Mouse (Mus musculus) C2C12 (cell line): ENCODE data around the gene Utrn. TPM values are rescaled to one million over a fixed set of nuclear protein-coding genes. Genes with fewer than 3 reads are reported as not detected.

Experiments
- H3K27me3 ChIP-seq: one replicate; pipeline ENCODE4 v1.6.1; 2011; ENCODE audit not compliant: control insufficient read depth, insufficient read depth, insufficient read length
- H3K36me3 ChIP-seq: one replicate; pipeline ENCODE4 v1.6.1; 2011; ENCODE audit not compliant: control insufficient read depth, insufficient read depth
- H3K4me3 ChIP-seq: one replicate; pipeline ENCODE4 v1.5.1; 2011; ENCODE audit warnings: mild to moderate bottlenecking, control low read depth; ENCODE audit not compliant: poor library complexity, insufficient read depth, severe bottlenecking
- H3K79me2 ChIP-seq: one replicate; pipeline ENCODE4 v1.6.1; 2011; ENCODE audit not compliant: control insufficient read depth, insufficient read depth
- H3K79me3 ChIP-seq: one replicate; pipeline ENCODE4 v1.6.1; 2011; ENCODE audit warnings: low read depth, control low read depth
- H3ac ChIP-seq: one replicate; pipeline ENCODE3; 2011; ENCODE audit warnings: low read depth; ENCODE audit not compliant: control insufficient read depth, insufficient read length
- CEBPB ChIP-seq: IDR thresholded peaks from one replicate; pipeline ENCODE4 v1.6.1; 2011; ENCODE audit warnings: low read depth, mild to moderate bottlenecking, control low read depth, moderate library complexity
- CTCF ChIP-seq: IDR thresholded peaks from one replicate; pipeline ENCODE4 v1.5.1; 2011; ENCODE audit not compliant: control insufficient read depth, insufficient read depth, insufficient read length
- FOSL1 ChIP-seq: IDR thresholded peaks from one replicate; pipeline ENCODE4 v1.8.0; 2011; ENCODE audit warnings: mild to moderate bottlenecking, low read length; ENCODE audit not compliant: poor library complexity, insufficient read depth, severe bottlenecking
- MAX ChIP-seq: IDR thresholded peaks from one replicate; pipeline ENCODE4 v1.6.1; 2011; ENCODE audit warnings: mild to moderate bottlenecking, control low read depth
- MYOD1 ChIP-seq: IDR thresholded peaks from one replicate; pipeline ENCODE4 v1.6.1; 2011; ENCODE audit warnings: low read depth; ENCODE audit not compliant: control insufficient read depth, insufficient read length
- MYOG ChIP-seq: IDR thresholded peaks from one replicate; pipeline ENCODE4 v1.6.1; 2011; ENCODE audit not compliant: control insufficient read depth, insufficient read length; ENCODE audit errors: extremely low read depth
- USF1 ChIP-seq: IDR thresholded peaks from one replicate; pipeline ENCODE4 v1.6.1; 2011; ENCODE audit warnings: low read depth, mild to moderate bottlenecking, control low read depth, moderate library complexity
- polyA plus RNA-seq: library from polyadenylated mRNA; unstranded; fragments of >200 nt; fragmentation: generic; extraction: Trizol; gene quantifications from one replicate; pipeline ENCODE4 v1.2.1, GENCODE M21; 2012; ENCODE audit warnings: missing spikeins

The Utrn gene
- polyA plus RNA-seq, 1 experiment = 10.5 TPM

DNA sequence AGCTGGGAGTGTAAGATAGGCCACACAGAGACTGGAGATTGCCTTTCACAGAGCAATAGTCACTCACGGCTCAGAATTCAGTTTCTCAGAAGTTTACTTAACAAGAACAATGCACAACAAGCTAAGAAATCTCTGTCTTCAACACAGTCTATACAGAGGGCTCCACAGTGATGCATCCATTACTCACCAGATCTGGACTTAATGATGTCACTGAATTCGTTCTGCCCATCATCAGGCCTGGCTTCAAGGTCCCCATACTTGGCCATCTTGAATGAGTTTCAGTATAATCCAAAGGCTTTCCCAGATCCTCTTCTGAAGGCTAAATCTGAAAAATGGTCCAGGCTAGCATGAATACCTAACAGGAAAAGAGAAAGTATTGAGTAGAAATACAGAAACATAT is 7.8 kb downstream of the Utrn start:
- peaks cover 97% of the 10 kb centered on the region for H3K79me2 ChIP-seq
- H3K79me3 ChIP-seq = peaks cover 87% of the 10 kb centered on the region

GRCm38 (mm10) chr10:12860765-12861164 is 8.4 kb downstream of the Utrn start:
- peaks cover 88% of the 10 kb centered on the region for H3K79me3 ChIP-seq
- H3K36me3 ChIP-seq = peaks cover 48% of the 10 kb centered on the region
- TF ChIP-seq CEBPB (no peak), MAX (no peak), USF1 (no peak), MYOD1 (no peak), CTCF (no peak), MYOG (no peak), FOSL1 (no peak)
- no peak overlapping the region for H3ac ChIP-seq
- H3K4me3 ChIP-seq = no peak overlapping the region
- H3K27me3 ChIP-seq = no peaks in the 10 kb centered on the region
- H3K79me2 ChIP-seq = peaks cover 97% of the 10 kb centered on the region

More for the DNA sequence above, 7.8 kb downstream of the Utrn start:
- Histone ChIP-seq H3K4me3 (no peak overlapping the region), H3ac (no peak overlapping the region), H3K27me3 (no peaks in the 10 kb centered on the region), H3K36me3 (peaks cover 42% of the 10 kb centered on the region)
- TF ChIP-seq CTCF = no peak

- Histone ChIP-seq H3ac (no peak overlapping the region), H3K79me2 (peaks cover 97% of the 10 kb centered on the region), H3K27me3 (no peaks in the 10 kb centered on the region), H3K79me3 (peaks cover 88% of the 10 kb centered on the region), H3K36me3 (peaks cover 46% of the 10 kb centered on the region), H3K4me3 (no peak overlapping the region)
- TF ChIP-seq MYOD1 = no peak
- no peak for TF ChIP-seq FOSL1
- TF ChIP-seq MAX = no peak
- no peak for TF ChIP-seq USF1
- no peak for TF ChIP-seq MYOG
- TF ChIP-seq CEBPB = no peak
- TF ChIP-seq CTCF = no peak
These were observed 8.8 kb downstream of the Utrn start for GRCm38 (mm10) chr10:12860331-12860730.

DNA sequence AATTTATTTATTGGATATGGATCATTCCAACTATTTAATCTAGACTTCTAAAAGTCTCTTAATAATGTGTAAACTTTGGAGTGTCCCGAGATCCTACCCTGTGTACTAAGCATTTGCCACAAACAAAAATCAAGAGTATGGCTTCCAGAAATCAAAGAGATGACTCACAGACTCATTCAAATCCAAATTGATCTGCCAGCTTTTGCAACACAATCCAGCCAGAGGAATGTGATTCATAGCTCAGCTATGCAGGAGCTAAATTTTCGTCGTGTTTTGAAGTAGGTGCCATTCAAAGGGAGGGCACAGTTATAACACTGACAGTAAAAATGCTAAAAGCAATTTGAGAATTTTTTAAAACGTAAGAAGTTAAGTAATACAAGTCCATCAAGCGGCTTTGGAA is 11.1 kb downstream of the Utrn start:
- Histone ChIP-seq H3ac (no peak overlapping the region), H3K36me3 (peaks cover 41% of the 10 kb centered on the region), H3K79me3 (peaks cover 86% of the 10 kb centered on the region), H3K79me2 (peaks cover 97% of the 10 kb centered on the region), H3K4me3 (no peak overlapping the region), H3K27me3 (no peaks in the 10 kb centered on the region)
- TF ChIP-seq MYOD1 = no peak
- TF ChIP-seq MAX = no peak
- TF ChIP-seq CEBPB = peak; percentile 92
- TF ChIP-seq CTCF = no peak
- TF ChIP-seq FOSL1 = peak; percentile 72
- TF ChIP-seq MYOG = no peak

- Histone ChIP-seq H3K79me2 (peaks cover 97% of the 10 kb centered on the region), H3ac (no peak overlapping the region), H3K36me3 (peaks cover 13% of the 10 kb centered on the region), H3K4me3 (no peak overlapping the region), H3K79me3 (peaks cover 85% of the 10 kb centered on the region), H3K27me3 (no peaks in the 10 kb centered on the region)
- TF ChIP-seq CEBPB = no peak
These were observed 14.9 kb downstream of the Utrn start for GRCm38 (mm10) chr10:12854298-12854697.

DNA sequence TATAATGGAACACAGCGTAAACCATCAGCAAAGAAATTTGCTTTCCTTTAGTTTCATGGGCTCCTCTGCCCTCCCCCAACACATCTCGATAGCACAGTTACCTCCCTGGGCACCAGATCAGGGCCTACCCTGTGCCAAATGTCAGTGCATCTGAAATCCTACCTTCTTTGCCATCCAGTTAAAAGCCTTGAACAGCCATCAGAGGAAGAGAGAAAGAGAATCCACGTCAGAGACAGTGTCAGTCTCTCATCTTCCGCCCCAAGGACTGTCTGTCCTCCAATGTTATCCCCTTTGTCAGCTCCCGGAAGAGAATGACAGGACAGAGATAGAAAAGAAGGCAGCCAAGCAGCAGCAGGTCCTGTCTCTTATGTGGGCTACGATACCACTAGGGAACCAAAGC is 15.4 kb downstream of the Utrn start:
- Histone ChIP-seq H3K36me3 (peaks cover 11% of the 10 kb centered on the region), H3K4me3 (no peak overlapping the region), H3K27me3 (no peaks in the 10 kb centered on the region), H3ac (no peak overlapping the region), H3K79me3 (peaks cover 85% of the 10 kb centered on the region), H3K79me2 (peaks cover 97% of the 10 kb centered on the region)
- TF ChIP-seq USF1 (no peak), MAX (no peak), MYOG (no peak), CTCF (no peak), CEBPB (no peak), MYOD1 (no peak), FOSL1 (no peak)

- TF ChIP-seq MYOD1 = no peak
- TF ChIP-seq USF1 = no peak
- no peak for TF ChIP-seq FOSL1
- TF ChIP-seq MYOG = no peak
- no peak for TF ChIP-seq CTCF
- no peak for TF ChIP-seq CEBPB
- TF ChIP-seq MAX = no peak
- H3K79me2 ChIP-seq = peaks cover 97% of the 10 kb centered on the region
These were observed 16.0 kb downstream of the Utrn start for GRCm38 (mm10) chr10:12853196-12853620.

More at GRCm38 (mm10) chr10:12853196-12853620, 16.0 kb downstream of the Utrn start:
- Histone ChIP-seq H3K79me3 (peaks cover 85% of the 10 kb centered on the region), H3K36me3 (peaks cover 12% of the 10 kb centered on the region), H3K4me3 (no peak overlapping the region), H3K27me3 (no peaks in the 10 kb centered on the region), H3ac (no peak overlapping the region)
